Mouse (Mus musculus) C2C12 (cell line): Measurements from ENCODE around the gene Neurl3. TPM values are rescaled to one million over a fixed set of nuclear protein-coding genes. Genes with fewer than 3 reads are reported as not detected.

ENCODE experiments used
- H3K27me3 ChIP-seq: one replicate; pipeline ENCODE4 v1.6.1; 2011; ENCODE audit not compliant: control insufficient read depth, insufficient read depth, insufficient read length
- H3K36me3 ChIP-seq: one replicate; pipeline ENCODE4 v1.6.1; 2011; ENCODE audit not compliant: control insufficient read depth, insufficient read depth
- H3K4me3 ChIP-seq: one replicate; pipeline ENCODE4 v1.5.1; 2011; ENCODE audit warnings: mild to moderate bottlenecking, control low read depth; ENCODE audit not compliant: poor library complexity, insufficient read depth, severe bottlenecking
- H3K79me2 ChIP-seq: one replicate; pipeline ENCODE4 v1.6.1; 2011; ENCODE audit not compliant: control insufficient read depth, insufficient read depth
- H3K79me3 ChIP-seq: one replicate; pipeline ENCODE4 v1.6.1; 2011; ENCODE audit warnings: low read depth, control low read depth
- H3ac ChIP-seq: one replicate; pipeline ENCODE3; 2011; ENCODE audit warnings: low read depth; ENCODE audit not compliant: control insufficient read depth, insufficient read length
- CEBPB ChIP-seq: IDR thresholded peaks from one replicate; pipeline ENCODE4 v1.6.1; 2011; ENCODE audit warnings: low read depth, mild to moderate bottlenecking, control low read depth, moderate library complexity
- CTCF ChIP-seq: IDR thresholded peaks from one replicate; pipeline ENCODE4 v1.5.1; 2011; ENCODE audit not compliant: control insufficient read depth, insufficient read depth, insufficient read length
- FOSL1 ChIP-seq: IDR thresholded peaks from one replicate; pipeline ENCODE4 v1.8.0; 2011; ENCODE audit warnings: mild to moderate bottlenecking, low read length; ENCODE audit not compliant: poor library complexity, insufficient read depth, severe bottlenecking
- MAX ChIP-seq: IDR thresholded peaks from one replicate; pipeline ENCODE4 v1.6.1; 2011; ENCODE audit warnings: mild to moderate bottlenecking, control low read depth
- MYOD1 ChIP-seq: IDR thresholded peaks from one replicate; pipeline ENCODE4 v1.6.1; 2011; ENCODE audit warnings: low read depth; ENCODE audit not compliant: control insufficient read depth, insufficient read length
- MYOG ChIP-seq: IDR thresholded peaks from one replicate; pipeline ENCODE4 v1.6.1; 2011; ENCODE audit not compliant: control insufficient read depth, insufficient read length; ENCODE audit errors: extremely low read depth
- USF1 ChIP-seq: IDR thresholded peaks from one replicate; pipeline ENCODE4 v1.6.1; 2011; ENCODE audit warnings: low read depth, mild to moderate bottlenecking, control low read depth, moderate library complexity
- polyA plus RNA-seq: library from polyadenylated mRNA; unstranded; fragments of >200 nt; fragmentation: generic; extraction: Trizol; gene quantifications from one replicate; pipeline ENCODE4 v1.2.1, GENCODE M21; 2012; ENCODE audit warnings: missing spikeins

The Neurl3 gene
- polyA plus RNA-seq, 1 experiment, result 1.7 TPM

- Histone ChIP-seq H3K27me3 (no peaks in the 10 kb centered on the region), H3K79me3 (no peaks in the 10 kb centered on the region), H3K79me2 (no peaks in the 10 kb centered on the region), H3K36me3 (no peaks in the 10 kb centered on the region), H3ac (no peak overlapping the region), H3K4me3 (no peak overlapping the region)
- no peak for TF ChIP-seq MYOD1
- no peak for TF ChIP-seq CEBPB
- TF ChIP-seq USF1, result no peak
- TF ChIP-seq FOSL1, result no peak
- no peak for TF ChIP-seq CTCF
- TF ChIP-seq MAX, result no peak
- no peak for TF ChIP-seq MYOG
Measured at GRCm38 (mm10) chr1:36302957-36303356, 28.5 kb upstream of the Neurl3 start.

GRCm38 (mm10) chr1:36302273-36302672, 27.8 kb upstream of the Neurl3 start:
- Histone ChIP-seq H3K79me2 (no peaks in the 10 kb centered on the region), H3K36me3 (no peaks in the 10 kb centered on the region), H3K4me3 (no peak overlapping the region), H3ac (no peak overlapping the region), H3K27me3 (no peaks in the 10 kb centered on the region), H3K79me3 (no peaks in the 10 kb centered on the region)
- TF ChIP-seq MAX (no peak), USF1 (no peak), MYOG (no peak), FOSL1 (no peak), CTCF (no peak), CEBPB (no peak), MYOD1 (no peak)

GRCm38 (mm10) chr1:36300486-36300885, 26.0 kb upstream of the Neurl3 start:
- no peaks in the 10 kb centered on the region for H3K79me2 ChIP-seq
- no peaks in the 10 kb centered on the region for H3K36me3 ChIP-seq
- H3K27me3 ChIP-seq, result no peaks in the 10 kb centered on the region
- no peak for TF ChIP-seq MYOG
- TF ChIP-seq FOSL1, result no peak
- TF ChIP-seq USF1, result no peak
- TF ChIP-seq CEBPB, result no peak
- TF ChIP-seq CTCF, result no peak
- TF ChIP-seq MAX, result no peak
- no peaks in the 10 kb centered on the region for H3K79me3 ChIP-seq
- H3ac ChIP-seq, result no peak overlapping the region
- no peak overlapping the region for H3K4me3 ChIP-seq

- Histone ChIP-seq H3K79me3 (no peaks in the 10 kb centered on the region), H3ac (no peak overlapping the region), H3K27me3 (no peaks in the 10 kb centered on the region), H3K4me3 (no peak overlapping the region), H3K36me3 (no peaks in the 10 kb centered on the region), H3K79me2 (no peaks in the 10 kb centered on the region)
- no peak for TF ChIP-seq USF1
- no peak for TF ChIP-seq MYOG
- no peak for TF ChIP-seq CEBPB
- no peak for TF ChIP-seq MYOD1
- no peak for TF ChIP-seq MAX
- TF ChIP-seq FOSL1, result no peak
Measured at GRCm38 (mm10) chr1:36299676-36300075, 25.2 kb upstream of the Neurl3 start.

GRCm38 (mm10) chr1:36299126-36299525, 24.6 kb upstream of the Neurl3 start:
- H3K79me2 ChIP-seq, result no peaks in the 10 kb centered on the region
- no peak overlapping the region for H3ac ChIP-seq
- no peaks in the 10 kb centered on the region for H3K36me3 ChIP-seq
- no peaks in the 10 kb centered on the region for H3K27me3 ChIP-seq
- H3K4me3 ChIP-seq, result no peak overlapping the region
- TF ChIP-seq CEBPB, result no peak
- no peak for TF ChIP-seq MYOG
- TF ChIP-seq CTCF, result no peak
- no peak for TF ChIP-seq MYOD1
- H3K79me3 ChIP-seq, result no peaks in the 10 kb centered on the region

- Histone ChIP-seq H3K79me2 (no peaks in the 10 kb centered on the region), H3K27me3 (no peaks in the 10 kb centered on the region), H3ac (no peak overlapping the region), H3K4me3 (no peak overlapping the region), H3K79me3 (no peaks in the 10 kb centered on the region), H3K36me3 (no peaks in the 10 kb centered on the region)
- TF ChIP-seq CTCF (no peak), MAX (no peak), FOSL1 (no peak), USF1 (no peak), MYOD1 (no peak), MYOG (no peak), CEBPB (no peak)
Measured at GRCm38 (mm10) chr1:36298107-36298506, 23.6 kb upstream of the Neurl3 start.
